Mouse (Mus musculus) urinary bladder, postnatal 36 days (tissue): ENCODE measurements around the gene Shd.

Source experiments
- DNase-seq, 2 experiments: peaks; one replicate each; pipeline ENCODE4 v3.0.0; 2022; ENCODE audit warnings: low spot score in 2 of 2, mixed read lengths in 1 of 2

The Shd gene

DNA sequence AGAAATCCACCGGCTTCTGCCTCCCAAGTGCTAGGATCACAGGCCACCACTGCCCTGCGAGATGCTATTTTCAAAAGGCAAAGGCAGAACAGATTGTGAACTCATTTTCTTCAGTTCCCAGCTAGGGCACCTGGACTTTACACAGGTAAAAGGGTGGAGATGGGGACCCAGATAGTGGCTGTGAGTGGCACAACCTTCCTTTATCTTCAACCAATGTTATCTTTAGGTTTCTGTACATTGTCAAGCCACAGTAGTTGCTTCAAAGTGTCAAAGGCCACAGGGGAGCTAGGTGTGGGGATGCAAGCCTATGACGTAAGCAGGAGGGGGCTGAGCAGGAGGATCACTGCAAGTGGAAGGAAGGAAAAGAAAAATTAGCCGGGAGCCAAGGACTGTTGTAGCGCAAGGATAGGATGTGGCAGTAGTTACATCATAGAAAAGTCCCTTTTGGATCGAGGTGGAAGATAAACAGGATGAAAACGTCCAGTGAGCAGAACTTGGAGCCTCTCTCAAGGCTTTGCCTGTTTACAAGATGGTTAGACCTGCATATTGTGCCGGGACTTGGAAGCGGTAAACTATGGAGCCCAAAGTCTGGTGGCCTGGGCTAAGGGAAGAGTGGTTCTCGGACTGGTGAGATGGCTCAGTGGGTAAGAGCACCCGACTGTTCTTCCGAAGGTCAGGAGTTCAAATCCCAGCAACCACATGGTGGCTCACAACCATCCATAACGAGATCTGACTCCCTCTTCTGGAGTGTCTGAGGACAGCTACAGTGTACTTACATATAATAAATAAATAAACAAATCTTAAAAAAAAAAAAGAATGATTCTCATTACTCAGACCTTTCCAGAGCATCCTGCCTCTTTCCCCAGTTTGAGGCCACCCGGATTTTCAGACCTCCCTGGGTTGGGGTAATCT lies 37.4 kb downstream of the Shd start:
- no peak for DNase-seq

DNA sequence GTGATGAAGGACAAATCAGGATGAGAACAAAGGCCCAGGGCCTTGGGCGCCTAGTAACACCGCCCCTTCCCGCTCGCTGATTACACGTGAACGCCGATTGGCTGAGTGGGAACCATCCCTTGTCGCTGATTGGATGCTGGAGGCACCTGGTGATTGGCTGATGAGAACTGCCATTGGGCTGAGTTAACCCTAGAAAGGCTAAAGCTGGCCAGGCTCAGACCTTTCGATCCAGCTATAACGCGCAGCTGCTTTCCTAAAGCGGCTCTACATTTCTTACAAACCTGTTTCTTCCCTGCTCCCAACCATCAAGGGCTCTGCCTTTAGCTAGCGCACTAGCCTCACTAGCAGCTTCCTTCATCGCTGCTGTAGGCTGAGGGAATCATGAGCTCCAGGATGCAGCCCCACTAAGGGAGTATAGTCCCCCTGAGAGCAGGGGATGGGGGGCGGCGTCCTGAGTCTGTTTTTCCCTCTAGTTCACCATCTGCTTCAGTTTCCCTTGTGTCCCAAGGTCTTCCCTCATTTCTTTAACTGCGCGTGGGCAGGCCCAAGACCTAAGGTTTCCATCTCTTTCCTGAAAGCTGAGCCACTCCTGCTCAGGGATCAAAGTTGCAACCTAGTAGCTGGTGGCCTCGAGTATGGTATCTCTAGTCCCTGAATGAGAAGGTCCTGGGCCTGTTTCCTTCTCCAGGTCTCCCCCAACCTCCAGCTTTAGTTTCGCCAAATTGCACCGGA lies 38.3 kb downstream of the Shd start:
- peak; percentile 82 to 93 for DNase-seq

DNA sequence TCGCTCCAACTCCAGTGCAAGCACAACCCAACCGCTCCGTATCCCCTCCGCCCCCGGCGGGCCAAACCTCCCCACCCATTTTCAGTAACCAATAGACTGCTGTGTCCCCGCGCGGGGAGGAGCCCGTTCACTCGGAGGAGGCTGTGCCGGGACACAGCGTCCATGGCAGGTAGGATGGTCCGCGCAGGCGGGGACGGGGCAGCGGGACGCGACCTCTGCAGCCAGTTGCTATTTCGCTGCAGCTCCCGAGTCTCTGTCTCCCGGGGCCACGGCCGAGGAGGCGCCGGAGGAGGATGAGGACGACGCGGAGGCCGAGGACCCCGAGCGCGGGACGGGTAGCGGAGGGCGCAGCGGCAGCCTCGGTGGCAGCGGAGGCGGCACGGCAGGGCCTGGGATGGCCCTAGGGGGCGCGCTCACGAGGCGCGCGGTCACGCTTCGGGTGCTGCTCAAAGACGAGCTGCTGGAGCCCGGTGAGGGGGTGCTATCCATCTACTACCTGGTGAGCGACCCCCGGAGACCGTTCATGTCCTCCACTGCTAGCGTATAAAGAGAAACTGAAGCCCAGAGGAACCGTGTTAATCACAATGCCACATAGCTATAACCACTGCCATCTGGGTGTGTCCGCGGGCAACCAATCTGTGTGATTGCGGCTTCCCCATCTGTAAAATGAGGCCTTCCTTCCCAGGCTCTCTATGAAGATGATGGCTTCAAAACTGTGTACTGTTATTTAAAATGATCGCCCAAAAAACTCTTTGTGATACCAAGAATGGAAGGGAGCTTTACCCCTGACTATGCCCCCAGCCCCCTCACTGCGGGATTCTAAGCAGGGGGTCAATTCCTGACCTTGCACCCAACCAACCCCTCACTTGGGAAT lies 39.1 kb downstream of the Shd start:
- DNase-seq, result peak; percentile 89 to 93

DNA sequence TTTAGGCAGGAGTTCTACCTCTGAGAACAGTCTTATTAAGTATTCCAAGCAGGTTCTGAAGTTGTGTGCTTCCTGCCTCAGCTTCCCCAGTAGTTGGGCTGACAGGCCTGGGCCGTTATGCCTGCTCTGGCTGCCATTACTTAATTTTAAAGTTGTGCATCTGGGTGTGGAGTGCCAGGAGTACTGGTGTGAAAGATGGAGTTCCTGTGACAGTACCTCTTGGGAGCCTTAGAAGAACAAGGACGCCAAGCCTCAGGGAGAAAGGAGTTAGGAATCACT lies 39.6 kb downstream of the Shd start:
- DNase-seq, result no peak

DNA sequence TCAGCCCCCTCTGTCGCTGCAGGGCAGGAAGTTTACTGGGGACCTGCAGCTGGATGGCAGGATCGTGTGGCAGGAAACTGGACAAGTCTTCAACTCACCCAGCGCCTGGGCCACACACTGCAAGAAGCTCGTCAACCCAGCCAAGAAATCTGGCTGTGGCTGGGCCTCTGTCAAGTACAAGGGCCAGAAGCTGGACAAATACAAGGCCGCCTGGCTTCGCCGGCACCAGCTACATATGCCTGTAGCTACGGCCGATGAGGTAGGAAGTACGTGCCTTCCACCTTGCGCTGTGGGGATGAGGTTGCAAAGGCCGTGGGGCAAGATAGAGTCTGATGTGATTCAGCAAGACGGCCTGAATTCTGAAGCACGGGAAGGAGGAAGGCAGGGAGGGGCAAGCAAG lies 40.0 kb downstream of the Shd start:
- DNase-seq, result no peak

DNA sequence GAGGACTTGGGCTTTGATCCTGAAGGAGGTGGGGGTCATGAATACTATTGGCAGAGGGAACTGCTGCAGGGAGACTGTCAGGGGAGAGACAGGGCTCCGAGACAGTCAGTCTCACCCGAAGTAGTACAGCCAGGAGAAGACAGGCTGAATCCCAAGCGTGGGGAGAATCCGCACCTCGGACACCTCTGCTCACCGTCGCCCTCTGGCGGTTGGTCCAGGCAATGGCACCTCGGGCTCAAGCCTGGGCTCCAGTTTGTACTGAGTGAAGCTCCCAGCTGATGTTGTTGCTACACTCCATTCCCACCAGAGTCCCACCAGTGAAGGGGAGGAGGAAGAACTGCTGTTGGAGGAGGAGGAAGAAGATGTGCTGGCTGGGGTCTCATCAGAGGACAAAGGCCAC lies 40.4 kb downstream of the Shd start:
- DNase-seq, result peak; percentile 66 to 76

DNA sequence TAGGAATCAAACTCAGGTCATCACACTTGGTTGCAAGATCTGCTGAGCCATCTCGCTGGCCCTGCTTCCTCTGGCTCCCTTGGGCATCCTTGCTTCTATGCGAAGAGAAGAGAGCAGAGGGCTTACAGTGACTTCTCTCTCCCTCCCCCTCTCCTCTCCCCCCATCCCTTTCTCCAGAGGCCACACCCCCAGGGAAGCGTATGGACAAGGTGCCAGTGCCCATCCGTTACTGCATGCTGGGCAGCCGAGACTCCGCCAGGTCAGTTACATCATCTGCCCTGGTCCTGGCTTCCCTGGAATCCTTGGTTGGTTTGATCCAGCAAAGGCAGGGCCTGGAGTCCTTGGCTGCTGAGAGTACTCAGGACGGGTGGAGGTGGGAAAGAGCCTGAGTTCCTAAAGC lies 41.2 kb downstream of the Shd start:
- no peak for DNase-seq

DNA sequence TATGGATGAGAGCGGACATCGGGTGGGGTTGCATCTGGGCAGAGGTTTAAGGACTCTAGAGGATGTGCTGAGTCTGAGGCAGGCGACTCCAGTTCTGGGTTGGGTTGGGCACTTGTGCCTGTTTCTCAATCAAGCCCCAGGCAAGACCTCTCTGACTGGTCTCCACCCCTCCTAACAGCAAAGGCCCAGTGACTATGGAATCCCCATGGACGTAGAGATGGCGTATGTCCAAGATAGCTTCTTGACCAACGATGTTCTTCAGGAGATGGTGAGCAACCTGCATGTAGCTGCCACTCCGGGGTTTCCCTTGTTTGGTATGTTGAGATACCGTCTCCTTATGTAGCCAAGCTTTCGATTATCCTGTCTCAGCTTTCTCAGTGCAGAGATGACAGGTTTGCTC lies 45.0 kb downstream of the Shd start:
- no peak for DNase-seq

DNA sequence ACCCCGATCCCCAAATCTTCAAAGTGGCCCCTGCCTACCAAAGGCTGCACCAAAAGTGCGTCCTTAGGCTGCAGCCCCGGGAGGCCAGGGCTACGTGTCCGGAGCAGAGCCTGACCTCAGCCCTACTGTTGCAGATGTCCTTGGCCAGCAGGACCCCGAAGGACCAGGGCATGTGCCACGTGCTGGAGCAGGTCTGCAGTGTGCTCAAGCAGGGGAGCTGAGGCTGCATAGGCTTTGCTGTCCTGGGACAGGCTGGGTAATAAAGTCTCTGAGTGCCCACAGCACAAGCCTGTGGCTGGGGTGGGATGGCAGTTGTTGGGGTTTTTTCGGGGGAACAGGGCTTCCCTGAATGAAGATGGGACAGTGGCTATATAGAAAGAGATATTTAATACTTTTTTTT lies 46.1 kb downstream of the Shd start:
- no peak for DNase-seq

DNA sequence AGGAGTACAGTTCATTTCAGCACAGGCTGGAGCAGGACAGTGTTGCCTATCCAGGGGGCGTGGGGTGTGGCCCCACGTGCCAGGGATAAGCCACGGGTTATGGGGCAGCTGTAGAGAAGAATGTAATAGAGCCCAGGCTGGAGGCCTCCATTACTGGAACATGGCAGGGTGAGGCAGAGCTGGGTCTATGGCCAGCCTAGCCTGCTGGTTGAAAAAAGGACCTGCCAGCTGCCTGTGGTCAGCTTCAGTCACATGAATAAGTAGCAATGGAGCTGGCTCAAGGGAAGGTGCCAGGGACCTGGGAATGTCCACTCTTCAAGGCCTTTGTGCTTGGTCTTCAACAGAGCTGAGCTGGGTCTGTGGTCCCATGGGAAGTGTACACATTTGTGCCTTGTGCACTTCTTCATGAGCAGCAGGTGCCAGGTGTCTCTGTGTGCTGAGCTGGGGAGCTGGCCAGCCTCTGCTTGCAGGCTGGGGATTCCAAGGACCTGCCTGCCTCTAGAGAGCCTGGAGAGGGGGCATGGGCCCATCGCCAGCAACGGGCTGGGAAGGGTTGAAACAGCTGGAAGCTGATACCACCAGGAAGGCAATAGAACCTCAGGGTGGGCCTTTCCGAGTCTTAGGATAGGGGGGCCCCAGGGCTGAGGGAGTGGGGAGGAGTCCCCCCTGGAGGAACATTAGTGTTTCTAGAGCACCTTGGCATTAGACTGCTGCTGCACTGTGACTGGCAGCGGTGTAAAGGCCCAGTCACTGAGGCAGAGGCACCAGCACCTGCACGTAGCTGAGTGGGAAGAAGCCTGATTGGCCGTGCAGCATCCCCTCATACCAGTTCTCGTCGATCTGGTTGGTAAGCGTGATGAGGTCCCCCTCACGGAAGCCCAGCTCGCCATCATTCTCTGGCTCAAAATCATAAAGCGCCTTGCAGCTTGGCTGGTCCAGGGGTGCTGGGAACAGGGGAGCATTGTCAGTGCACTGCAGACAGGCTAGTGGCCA lies 46.8 kb downstream of the Shd start:
- DNase-seq, result no peak

DNA sequence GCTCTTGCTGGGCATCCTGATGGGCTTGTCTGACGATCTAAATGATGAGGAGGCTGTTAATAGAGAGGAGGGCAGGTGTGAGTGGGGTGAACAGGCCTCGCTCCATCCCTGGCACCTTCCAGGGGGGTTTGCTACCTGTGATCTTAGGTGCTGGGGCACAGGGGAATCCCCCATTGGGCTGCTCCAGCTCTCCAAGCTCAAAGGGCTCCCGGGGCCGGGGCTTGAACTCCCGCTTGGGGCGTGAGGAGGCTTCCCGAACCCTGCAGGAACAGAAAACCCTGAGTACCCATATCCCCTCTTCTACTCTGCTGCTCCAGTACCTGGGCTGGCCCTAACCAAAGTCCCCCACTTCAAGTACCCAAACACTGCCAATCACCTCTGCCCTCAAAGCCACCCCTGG lies 47.6 kb downstream of the Shd start:
- DNase-seq, result no peak

DNA sequence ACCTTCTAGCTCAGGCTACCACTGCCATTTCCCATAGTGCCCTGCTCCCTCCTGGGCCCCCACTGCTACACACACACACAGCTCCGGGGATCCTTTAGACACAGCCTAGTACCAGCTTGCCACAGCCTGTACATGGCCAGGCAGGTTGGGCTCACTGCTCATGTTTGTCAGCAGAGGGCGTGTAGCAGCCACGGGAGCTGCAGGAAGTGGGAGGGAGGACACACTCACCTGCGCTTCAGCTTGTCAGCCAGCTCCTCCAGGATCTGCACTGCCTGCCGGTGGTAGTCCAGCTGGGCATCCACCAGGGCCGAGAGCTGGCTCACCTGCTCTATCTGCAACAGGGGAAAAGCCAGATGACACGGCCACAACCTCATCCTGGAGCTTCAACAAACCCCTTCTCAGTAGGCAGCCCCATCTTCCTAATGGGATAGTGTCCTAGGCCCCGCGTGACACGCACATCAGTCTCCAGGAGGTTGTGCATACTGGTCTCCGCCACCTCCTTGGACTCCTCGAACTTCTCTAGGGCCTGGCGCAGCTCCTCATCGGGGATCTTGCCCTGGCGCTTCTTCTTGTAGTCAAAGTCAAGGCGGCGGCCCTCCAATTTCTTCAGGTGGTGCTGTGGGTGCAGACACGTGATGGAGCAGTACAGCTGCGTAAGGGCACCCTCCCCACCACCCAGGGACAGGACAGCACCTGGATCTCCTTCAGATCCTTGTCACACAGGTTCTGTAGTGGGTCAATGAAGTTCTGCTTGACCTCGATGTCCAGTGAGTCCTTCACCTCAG lies 48.3 kb downstream of the Shd start:
- DNase-seq, result peak; percentile 54 to 57

DNA sequence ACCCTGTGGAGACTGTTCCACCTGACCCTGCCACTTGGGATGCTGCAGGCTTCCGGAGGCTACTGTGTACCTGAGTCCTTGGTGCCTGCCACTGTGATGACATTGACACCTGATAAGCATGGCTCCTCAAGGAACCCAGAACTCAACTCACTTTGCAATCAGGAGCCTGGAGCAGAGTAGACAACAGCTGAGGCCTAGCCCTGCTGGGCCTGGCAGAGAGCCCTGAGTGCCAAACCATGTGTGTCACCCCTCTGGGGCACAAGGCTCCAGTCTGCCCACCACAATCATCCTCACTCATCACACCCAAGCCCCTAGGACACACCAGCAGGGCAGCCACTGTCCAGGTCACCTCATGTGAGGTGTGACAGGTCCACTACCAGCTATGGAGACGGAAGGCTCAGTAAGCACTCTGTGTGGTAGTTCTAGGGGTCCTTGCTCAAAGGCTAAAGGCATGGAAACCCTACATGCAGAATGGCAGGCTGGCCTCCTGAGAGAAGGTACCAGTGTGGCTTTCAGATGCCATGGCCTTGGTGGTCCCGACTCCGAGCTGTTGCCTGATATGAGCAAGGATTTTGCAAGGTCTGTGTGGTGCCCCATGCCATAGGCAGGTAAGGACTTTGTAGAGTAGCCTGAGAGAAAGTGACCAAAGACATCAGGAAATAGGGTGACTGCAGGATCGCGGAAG lies 50.3 kb downstream of the Shd start:
- no peak for DNase-seq

DNA sequence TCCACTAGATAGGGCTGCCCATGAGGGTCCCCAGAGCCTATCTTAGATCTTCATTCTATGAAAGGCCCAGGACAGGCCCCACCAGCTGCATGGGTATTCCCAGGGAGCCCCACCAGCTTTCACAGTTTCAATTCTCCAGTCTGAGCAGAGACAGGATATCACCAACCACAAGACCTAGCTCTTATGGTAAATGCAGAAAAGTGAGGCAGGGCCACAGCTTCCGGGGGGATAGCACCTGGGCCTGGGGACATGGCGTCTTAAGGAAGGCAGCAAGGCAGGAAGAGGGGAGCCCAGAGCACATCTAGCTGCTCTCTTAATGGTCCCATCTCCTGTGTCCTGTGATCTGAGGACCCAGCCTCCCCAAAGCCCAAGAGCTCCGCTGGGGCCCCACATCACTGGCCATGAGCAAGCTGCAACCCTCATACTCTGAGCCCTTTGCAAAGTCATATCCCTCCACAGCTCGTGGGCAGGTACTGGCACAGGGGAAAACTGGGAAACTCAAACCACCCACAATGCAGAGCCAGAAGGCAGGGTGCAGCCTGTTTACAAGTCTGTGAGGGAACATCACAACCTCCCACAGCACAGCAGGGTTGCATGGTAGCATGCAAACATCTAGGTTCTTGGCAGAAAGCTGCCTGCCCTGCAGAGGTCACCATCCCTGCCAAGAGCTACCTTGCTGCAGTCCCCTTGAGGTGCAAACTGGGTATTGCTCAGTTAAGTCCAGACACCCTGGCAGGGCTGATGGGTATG lies 51.1 kb downstream of the Shd start:
- DNase-seq, result no peak

DNA sequence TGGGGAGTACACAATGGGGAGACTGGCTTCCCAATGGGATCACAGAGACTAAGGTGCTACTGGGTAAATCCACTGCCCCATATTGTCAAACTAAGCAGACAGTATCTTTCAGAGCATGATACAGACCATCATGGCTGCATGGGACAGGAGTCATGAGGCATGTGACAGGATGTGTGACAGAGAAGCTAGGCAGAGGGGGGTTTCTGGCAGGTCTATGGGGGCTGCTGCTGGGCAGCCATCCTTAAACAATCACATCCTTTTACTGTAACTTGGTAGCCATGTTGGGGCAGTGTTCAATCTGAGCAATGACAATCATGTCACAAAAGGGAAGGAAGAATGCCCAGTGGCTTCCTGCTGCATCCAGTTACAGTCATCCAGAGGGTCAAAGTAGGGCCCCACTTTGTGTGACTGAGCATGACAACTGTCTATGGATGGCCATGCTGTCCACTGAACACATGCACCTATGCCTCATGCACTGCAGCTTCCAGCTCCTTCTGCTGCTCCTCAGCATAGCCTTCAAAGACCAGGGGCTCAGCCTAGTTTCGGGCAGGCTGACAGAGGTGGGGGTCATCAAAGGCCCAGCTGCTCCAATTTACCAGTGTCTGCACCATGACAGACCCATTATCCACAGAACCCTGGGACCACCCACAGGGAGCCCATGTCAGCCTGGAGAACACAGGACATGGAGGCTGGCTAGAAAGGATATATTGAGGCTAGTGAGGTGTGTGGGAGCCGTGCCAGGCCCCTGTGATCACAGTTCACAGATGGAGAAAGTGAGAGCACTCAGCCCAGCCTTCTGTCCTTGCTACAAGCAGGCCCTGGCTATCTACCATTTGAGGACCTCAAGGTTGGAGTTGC lies 52.1 kb downstream of the Shd start:
- no peak for DNase-seq

DNA sequence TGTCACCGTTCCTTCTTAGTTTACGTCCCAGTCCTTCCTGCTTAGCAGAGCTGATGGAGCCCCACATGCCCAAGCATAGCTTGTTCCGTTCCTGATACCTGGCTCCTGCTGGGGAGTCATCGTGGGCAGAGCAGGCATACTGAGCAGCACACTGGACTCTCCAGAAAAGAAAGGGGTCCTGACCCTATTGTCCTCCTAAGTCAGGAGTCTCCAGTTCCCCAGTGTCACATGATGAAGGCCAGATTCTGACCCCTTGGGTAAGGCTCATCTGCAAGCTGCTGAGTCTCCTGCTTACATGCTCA lies 52.7 kb downstream of the Shd start:
- no peak for DNase-seq

DNA sequence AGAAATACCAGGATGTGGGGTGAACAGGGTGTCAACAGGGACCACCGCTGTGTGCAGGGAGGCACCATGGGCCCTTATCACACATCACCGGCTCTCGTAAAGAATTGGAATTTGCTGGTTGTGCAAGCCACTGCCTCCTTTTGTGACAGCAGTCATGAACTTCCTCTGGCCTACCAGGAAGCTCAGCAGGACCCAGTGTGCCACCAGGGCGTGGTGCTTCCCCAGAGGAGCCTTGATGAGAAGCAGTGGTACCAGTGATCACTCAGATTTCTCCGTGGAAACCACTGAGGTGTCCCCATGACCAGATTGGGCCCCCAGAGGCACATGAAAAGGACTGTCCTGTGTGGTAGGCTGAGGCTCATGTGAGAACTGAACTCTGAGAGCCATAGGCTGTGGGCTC lies 53.1 kb downstream of the Shd start:
- DNase-seq, result no peak

DNA sequence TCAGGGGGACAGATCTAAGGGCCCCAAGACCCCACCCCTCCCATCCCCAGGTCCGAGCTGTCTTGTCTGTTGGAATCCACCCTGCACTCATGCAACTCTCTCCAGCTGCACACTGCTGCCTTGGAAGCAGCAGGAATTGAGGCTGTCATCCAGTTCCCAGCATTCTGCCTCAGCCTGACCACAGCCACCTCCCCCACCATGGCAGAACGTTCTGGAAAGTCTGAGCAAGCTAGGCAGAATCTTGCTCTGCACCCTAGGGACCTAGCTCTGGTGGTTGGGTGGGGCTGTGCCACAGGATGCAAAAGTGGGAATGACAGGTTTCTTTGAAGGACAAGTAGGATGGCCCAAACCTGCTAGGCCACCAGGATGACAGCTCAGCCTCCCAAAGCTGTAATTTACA lies 54.2 kb downstream of the Shd start:
- no peak for DNase-seq
